Mouse (Mus musculus): ENCODE measurements around the gene Lpp. TPM values are rescaled to one million over a fixed set of nuclear protein-coding genes. Genes with fewer than 3 reads are reported as not detected.

Lpp gene
- polyA plus RNA-seq, 1 experiment: not detected

GRCm38 (mm10) chr16:24421687-24422418 lies 28.5 kb downstream of the Lpp start:
- no peak for TF ChIP-seq GATA1 (IDR thresholded peaks at IDR 0.05; ENCODE audit: low read length)

- no peak for TF ChIP-seq GATA1 (IDR thresholded peaks at IDR 0.05; ENCODE audit: low read length)
Measured at GRCm38 (mm10) chr16:24423196-24423595, 29.9 kb downstream of the Lpp start.

GRCm38 (mm10) chr16:24423751-24424150 lies 30.4 kb downstream of the Lpp start:
- TF ChIP-seq GATA1 (IDR thresholded peaks at IDR 0.05; ENCODE audit: low read length): no peak

- TF ChIP-seq GATA1 (IDR thresholded peaks at IDR 0.05; ENCODE audit: low read length): no peak
Measured at GRCm38 (mm10) chr16:24424356-24424977, 31.2 kb downstream of the Lpp start.

- no peak for TF ChIP-seq GATA1 (IDR thresholded peaks at IDR 0.05; ENCODE audit: low read length)
Measured at GRCm38 (mm10) chr16:24425816-24426215, 32.5 kb downstream of the Lpp start.

- no peak for TF ChIP-seq GATA1 (IDR thresholded peaks at IDR 0.05; ENCODE audit: low read length)
Measured at GRCm38 (mm10) chr16:24427606-24428005, 34.3 kb downstream of the Lpp start.

- TF ChIP-seq GATA1 (IDR thresholded peaks at IDR 0.05; ENCODE audit: low read length): no peak
Measured at GRCm38 (mm10) chr16:24428055-24428454, 34.7 kb downstream of the Lpp start.

- TF ChIP-seq GATA1 (IDR thresholded peaks at IDR 0.05; ENCODE audit: low read length): no peak
Measured at GRCm38 (mm10) chr16:24428742-24429141, 35.4 kb downstream of the Lpp start.

GRCm38 (mm10) chr16:24429691-24430090 lies 36.4 kb downstream of the Lpp start:
- TF ChIP-seq GATA1 (IDR thresholded peaks at IDR 0.05; ENCODE audit: low read length): no peak

- no peak for TF ChIP-seq GATA1 (IDR thresholded peaks at IDR 0.05; ENCODE audit: low read length)
Measured at GRCm38 (mm10) chr16:24431808-24432207, 38.5 kb downstream of the Lpp start.

GRCm38 (mm10) chr16:24433563-24433962 lies 40.3 kb downstream of the Lpp start:
- TF ChIP-seq GATA1 (IDR thresholded peaks at IDR 0.05; ENCODE audit: low read length): no peak

- no peak for TF ChIP-seq GATA1 (IDR thresholded peaks at IDR 0.05; ENCODE audit: low read length)
Measured at GRCm38 (mm10) chr16:24434026-24434425, 40.7 kb downstream of the Lpp start.

- no peak for TF ChIP-seq GATA1 (IDR thresholded peaks at IDR 0.05; ENCODE audit: low read length)
Measured at GRCm38 (mm10) chr16:24434531-24435114, 41.3 kb downstream of the Lpp start.

- TF ChIP-seq GATA1 (IDR thresholded peaks at IDR 0.05; ENCODE audit: low read length): no peak
Measured at GRCm38 (mm10) chr16:24435115-24435553, 41.8 kb downstream of the Lpp start.

GRCm38 (mm10) chr16:24438438-24438837 lies 45.1 kb downstream of the Lpp start:
- no peak for TF ChIP-seq GATA1 (IDR thresholded peaks at IDR 0.05; ENCODE audit: low read length)

GRCm38 (mm10) chr16:24441338-24441737 lies 48.0 kb downstream of the Lpp start:
- TF ChIP-seq GATA1 (IDR thresholded peaks at IDR 0.05; ENCODE audit: low read length): no peak
